Mouse (Mus musculus) testis, postnatal 10 days (tissue): ENCODE data around the gene Lrrc4.

Source experiments
- DNase-seq: peaks from one replicate; pipeline ENCODE4 v3.0.0; 2021; ENCODE audit warnings: low spot score

Lrrc4 gene

GRCm38 (mm10) chr6:28767891-28768481 lies 63.6 kb downstream of the Lrrc4 start:
- no peak for DNase-seq

DNA sequence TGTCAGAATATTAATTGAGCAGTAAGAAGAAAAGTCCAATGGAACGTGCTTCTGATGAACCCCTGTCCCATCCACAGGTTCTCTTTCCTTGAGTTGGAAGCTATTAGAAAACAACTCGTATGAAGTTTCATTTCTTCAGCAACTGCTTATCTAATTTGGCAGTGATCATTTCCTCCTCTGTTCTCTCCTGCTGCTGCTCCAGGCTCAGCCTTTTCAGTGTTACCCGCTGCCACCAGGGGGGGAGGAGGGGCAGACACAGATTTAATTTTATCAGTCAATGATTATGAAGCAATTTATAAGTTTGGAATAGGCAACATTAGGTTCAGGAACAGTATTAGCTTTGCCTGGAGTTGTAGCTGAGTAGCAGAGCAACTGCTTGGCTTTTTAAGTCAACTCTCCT lies 64.9 kb downstream of the Lrrc4 start:
- DNase-seq: no peak

DNA sequence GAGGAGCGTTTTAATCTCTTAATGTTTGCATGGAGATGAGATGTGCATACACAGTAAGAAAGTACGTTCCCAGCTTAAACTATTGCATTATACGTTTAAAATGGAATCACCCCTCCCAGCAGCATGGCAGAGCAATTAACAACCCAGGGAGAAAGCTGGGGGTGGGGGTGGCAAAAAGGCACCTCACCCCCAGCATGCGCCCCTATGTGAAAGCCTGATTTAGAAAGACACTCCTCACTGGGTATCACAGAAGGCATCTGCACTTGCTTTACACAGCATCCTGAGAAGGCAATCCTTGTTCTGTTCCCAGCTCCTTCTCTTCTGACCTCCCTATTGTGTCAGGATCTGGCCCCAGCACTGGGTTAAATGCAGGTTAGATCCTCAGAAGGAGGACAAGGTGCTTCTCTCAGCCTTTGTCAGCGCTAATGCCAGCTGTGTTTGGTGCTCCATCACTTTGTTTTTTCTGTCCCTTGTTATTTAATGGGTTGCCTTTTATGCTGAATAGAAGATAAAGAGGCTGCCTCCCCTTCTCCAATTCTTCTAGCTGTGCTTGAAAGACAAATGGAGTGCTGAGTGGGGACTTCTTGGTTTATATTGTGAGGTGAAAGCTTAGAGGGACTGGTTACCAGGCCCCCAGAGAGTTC lies 69.3 kb downstream of the Lrrc4 start:
- DNase-seq: no peak

DNA sequence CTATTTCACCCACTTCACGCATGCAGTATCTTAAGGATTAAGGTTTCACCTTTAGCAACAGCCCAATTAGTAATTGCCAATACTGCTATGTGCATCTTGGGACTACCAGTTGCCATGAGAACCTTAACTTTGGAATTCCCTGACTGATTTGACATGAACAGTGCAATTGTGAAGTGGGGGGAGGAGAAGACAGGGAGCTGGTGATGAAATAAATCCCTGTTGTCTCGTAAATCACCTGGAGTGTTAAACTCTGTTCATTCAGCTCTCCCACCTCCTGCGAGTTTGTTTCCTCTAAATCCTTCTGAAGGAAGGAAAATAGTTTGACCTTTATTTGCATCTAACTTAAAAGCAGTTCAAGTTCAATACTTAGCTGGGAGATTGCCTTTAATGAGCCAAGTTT lies 69.8 kb downstream of the Lrrc4 start:
- no peak for DNase-seq

DNA sequence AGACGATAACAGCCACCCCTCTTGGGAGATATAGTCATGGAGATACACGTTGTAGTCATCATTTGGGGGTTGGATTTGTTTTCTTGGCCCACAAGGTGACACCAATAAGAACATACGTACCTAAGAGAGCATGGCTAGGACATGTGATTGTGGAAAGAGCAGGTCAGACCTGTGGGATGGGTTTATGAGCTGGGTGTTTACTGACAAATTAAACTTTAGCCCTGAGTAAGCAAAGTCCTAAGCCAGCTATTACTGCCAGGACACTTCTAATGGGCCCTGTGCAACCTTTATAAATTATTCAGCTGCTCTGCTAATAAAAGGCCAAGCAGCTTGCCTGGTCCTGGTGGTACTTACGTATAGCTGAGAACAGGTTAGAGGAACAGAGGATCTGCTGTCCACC lies 73.3 kb downstream of the Lrrc4 start:
- no peak for DNase-seq

DNA sequence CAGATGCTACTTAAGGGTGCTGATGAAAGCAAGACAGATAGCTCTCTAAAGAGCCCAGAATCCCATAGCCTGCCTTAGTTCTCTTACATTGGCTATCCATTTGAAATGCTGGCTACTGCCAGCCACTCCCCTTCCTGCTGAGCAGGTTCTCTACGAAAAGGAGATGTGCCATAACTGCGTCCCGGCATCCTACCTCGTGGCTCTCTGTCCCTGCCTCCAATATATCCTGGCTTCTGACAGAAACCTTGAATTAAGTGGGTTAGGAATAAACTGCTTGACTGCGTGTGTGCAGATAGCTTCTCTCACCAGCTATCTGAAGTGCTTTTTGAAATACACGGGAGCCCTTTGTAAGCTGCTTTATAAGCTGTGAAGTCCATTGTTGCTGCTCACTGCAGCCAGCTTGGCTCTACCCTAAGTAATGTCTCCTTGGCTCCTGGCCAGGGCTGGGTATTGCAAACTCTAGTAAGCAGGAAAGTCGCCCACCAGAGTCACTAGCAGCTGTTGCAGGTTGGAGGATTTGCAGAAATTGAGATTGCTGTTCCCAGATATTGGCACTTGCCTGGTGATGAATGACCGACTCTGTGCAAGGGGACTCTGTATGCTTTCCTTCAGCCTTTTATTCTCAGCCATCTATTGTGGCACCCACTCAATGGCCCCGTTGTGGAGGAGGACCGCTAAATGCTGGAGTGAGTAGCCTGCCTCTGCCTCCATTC lies 75.1 kb downstream of the Lrrc4 start:
- peak; percentile 64 for DNase-seq

- DNase-seq: no peak
These were observed 77.2 kb downstream of the Lrrc4 start for GRCm38 (mm10) chr6:28754127-28754898.

DNA sequence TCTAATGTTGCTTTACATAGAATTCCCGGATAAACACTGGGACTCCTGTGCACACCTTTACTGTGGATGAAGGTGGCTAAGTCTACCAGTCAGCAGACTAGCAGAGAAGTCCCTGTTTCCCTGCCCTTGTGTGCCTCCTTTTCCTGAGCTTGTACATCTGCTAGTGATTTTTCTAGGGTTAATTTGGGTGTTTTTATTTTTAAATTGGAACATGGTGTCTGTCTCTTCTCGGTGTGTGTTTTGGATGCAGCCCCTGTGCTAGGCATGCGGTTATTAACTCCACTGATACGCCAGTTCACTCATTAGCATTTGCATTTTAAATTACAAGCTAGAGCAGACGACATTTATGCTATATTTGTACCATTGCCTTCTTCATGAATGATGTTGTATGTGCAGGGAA lies 77.9 kb downstream of the Lrrc4 start:
- no peak for DNase-seq

- DNase-seq: no peak
These were observed 78.3 kb downstream of the Lrrc4 start for GRCm38 (mm10) chr6:28753217-28753616.

GRCm38 (mm10) chr6:28751186-28751585 lies 80.4 kb downstream of the Lrrc4 start:
- DNase-seq: no peak

- no peak for DNase-seq
These were observed 82.3 kb downstream of the Lrrc4 start for GRCm38 (mm10) chr6:28749224-28749623.

GRCm38 (mm10) chr6:28747931-28748670 lies 83.4 kb downstream of the Lrrc4 start:
- DNase-seq: no peak

DNA sequence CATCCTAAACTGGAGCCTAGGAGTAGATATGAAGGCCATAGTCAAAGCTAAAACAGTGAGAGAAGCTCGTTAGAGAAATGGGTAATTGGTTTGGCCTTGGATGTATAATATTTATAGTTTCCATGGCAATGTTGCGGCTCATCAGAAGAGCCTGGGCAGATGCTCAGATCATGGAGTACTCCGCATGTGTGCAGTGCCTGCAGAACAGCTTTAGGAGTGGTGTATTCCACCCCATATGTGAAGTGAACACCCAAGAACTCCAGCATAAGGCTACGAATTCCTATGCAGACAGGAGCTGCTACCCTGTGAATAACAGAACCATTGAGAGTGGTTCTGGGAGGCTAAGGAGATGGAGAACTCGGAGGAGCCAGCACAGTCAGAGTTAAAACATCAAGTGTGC lies 84.5 kb downstream of the Lrrc4 start:
- DNase-seq: no peak

DNA sequence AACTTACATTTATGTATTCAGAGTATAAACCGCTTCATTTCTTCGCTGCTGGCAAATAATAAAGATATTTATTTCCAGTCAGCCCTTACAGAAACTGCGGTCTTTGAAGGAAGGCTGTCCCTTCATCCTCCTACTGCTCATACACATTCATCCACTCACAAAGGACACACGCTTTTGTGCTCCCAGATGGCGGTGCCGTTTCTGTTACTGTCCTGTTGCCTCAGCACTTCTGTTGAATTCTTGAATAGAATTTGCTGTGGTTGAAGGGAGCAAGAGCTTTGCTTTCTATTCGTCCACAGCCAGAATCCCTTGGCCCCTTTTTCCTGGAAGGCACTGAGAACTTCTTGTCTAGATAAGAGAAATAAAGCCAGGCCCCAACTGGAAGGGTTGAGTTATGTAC lies 85.7 kb downstream of the Lrrc4 start:
- DNase-seq: no peak

DNA sequence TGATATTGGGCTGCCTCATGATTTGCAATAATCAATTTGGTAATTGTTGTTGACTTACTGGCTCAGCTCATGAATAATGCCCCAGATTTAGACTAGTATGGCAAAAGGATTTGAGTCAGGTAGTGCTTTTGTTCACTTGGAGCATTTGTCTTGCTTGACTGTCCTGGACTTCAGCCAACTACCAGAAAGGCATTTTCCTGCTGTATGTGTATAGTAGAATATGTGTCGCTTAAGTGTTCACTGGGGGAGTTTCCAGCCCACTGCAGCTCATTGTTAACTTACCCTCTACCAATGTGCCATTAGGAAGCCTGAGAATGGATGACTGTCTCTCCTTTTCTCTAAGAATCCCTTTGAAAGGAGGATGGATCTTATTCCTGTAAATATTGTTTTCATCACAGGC lies 88.0 kb downstream of the Lrrc4 start:
- DNase-seq: no peak

- DNase-seq: no peak
These were observed 93.9 kb downstream of the Lrrc4 start for GRCm38 (mm10) chr6:28737601-28738000.

GRCm38 (mm10) chr6:28736665-28737064 lies 94.9 kb downstream of the Lrrc4 start:
- DNase-seq: no peak

DNA sequence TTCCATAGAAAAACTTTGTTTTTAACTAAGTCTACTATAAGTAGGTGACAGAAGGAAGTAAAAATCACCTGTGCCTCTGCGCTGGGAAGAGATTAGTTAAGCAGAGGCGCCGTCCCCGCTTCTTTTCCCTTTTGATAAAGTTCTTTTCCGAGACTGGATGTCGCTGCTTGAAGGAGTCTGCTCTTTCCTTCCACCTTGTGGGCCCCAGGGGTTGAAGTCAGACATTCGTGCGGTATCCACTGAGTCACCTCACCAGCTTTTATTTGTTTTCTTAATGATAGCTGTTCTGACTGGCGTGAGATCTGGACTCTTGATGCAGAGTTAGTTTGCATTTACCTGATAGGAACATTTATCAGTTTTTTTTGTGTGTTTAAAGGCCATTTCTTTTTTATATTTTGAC lies 96.4 kb downstream of the Lrrc4 start:
- no peak for DNase-seq

DNA sequence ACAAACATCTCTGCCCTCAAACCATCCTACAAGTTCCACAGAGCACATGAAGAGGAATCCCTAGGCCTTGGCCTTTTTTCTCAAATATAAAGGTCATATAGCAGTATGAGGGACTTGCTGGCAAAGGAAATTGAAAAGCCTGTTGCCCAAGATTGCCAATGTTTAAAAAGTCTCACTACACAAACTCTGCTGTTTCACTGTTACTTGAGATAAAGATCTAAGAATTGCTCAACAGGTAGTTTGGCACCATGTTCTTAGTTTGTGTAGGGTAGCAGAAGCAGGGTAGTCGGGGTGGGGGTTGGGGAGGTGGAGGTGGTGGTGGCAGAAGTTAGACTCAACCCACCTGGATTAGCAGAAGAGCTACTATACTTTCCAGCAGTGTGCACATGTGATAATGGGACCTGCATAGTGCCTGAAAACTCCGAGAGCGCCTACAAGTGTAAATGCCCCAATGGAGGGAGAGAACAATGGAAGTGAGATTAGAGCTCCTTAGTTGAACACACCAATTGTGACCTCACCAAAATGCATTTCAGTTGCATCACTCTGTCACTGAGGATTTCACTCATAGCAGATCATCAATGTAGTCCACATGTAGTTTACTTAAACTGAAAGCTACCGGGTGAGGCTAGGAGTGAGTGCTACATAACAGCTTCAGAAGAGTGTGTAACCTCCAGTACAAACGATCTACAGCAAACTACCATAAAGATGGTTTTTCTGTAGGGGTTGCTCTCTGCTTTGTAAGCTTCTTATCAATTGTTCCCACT lies 97.5 kb downstream of the Lrrc4 start:
- no peak for DNase-seq

GRCm38 (mm10) chr6:28731246-28731645 lies 100.3 kb downstream of the Lrrc4 start:
- no peak for DNase-seq

GRCm38 (mm10) chr6:28729649-28730048 lies 101.9 kb downstream of the Lrrc4 start:
- no peak for DNase-seq
